Mouse (Mus musculus) c-Kit-negative CD71-positive TER-119-positive erythroid progenitor cells, embryonic 14.5 days (primary cell): Measurements from ENCODE around the gene Fdxr.

Experiments used
- DNase-seq: peaks from one replicate; pipeline ENCODE4 v3.0.0-alpha.2; 2013; ENCODE audit warnings: low read depth, low spot score

Fdxr gene

GRCm38 (mm10) chr11:115241402-115241801 is 35.4 kb downstream of the Fdxr start:
- no peak for DNase-seq

- no peak for DNase-seq
These were observed 40.3 kb downstream of the Fdxr start for GRCm38 (mm10) chr11:115236570-115236969.

DNA sequence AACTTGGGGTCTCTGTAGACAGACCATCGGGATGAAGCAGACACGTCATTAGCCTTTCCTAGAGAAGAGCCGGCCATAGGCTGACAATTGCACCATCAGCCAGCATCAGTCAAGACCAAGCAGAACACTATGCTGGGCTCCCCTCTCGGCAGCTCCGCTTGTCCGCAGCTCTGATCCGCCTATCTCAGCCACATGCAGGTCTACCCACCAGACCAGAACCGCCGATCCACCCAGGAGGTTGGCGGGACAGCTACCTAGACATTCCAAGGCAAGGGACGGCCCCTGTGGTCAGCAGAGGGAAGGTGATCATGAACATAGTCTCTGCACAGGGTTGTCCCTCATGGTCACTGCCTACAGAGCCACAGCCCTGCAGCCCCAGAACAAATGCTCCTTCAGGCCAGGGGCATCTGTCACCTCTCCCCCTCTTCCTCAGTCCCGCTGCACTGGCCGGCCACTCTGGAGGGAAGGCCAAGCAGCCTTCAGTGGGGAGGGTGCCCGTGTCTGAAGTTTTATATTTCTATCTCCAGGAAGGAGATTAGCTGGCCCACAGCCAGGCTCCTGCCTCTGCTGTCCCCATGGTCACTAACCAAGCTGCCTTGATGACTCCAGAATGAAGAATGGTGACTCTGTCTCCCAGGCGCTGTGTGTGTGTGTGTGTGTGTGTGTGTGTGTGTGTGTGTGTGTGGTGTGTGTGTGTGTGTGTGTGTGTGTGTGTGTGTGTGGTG is 42.4 kb downstream of the Fdxr start:
- DNase-seq, result no peak

DNA sequence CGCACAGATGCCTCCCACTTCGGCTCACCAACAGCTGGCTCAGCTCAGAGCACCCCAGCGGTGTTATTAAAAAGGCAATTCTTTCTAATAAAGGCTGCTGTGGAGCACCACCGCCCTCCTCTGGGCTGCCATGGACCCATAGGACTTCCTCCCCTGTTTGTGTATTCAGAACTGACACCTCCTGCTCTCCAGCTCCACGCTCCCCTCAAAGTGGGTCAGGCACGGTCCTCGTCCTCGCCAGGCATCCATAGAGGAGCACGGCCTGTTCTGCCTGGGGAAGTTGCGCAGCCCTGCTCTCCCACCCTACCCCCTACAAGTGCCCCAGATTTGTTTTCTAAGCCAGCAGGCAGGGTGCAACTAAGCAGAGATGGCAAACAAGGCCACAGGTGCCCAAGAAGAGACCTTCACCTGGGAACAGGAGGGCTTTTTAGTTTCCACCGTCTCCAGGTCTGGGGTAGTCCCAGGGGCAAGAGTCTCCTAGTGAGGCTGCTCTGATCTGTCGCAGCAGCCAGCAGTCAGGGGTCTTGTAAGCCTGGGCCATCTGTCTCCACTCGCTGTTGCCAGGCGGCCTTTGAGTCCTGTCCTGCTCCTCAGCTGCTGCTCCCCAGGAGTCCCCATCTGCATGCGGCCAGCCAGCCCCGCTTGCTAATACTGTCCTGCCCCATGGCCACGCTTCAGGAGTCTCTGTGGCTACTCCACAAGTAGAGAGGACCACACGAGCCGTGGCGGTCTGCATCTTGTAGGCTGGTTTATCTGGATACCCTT is 43.1 kb downstream of the Fdxr start:
- no peak for DNase-seq

GRCm38 (mm10) chr11:115232889-115233288 is 44.0 kb downstream of the Fdxr start:
- no peak for DNase-seq

- DNase-seq, result no peak
These were observed 44.9 kb downstream of the Fdxr start for GRCm38 (mm10) chr11:115231924-115232323.

- no peak for DNase-seq
These were observed 45.5 kb downstream of the Fdxr start for GRCm38 (mm10) chr11:115231168-115231915.

DNA sequence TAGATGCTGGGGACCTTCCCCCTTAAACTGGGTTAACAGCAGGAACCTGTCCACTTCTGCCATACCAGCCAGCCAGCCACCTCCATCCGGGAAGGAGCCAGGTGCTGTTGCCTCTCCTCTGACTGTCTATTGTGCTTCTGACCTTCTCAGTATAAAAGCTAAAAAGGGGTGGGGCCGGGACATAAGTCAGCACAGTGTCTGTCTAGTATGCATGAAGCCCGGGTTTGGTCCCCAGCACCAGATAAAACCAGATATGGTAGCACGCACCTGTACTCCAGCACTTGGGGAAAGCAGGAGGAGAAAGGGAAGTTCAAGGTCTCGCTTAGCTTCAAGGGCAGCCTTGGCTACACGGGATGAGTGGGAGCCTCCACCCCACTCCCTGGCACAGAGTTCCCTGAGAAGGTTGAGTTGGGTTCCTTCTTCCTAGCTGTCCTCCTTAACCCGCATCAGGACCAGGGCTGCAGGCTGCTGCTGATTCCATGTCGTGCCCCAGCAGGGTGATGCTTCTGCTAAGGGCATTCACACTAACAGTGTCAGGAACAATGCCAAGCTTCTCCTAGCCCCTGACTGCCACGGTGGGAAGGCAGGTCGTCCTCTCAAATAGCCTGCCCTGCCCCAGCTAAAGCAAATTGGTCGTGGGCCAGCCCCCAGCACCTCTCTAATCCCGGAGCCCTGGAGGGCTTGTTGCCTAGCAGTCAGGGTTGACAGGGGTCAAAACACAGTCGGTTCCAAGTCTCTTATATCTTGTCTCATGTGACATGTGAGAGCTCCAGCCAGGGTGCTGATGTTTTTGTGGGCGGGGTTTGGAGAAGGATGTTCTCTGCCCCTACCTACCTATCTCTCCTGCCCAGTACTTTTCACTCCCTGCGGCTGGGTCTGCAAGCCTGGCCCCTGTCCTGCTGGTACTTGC is 47.6 kb downstream of the Fdxr start:
- no peak for DNase-seq

DNA sequence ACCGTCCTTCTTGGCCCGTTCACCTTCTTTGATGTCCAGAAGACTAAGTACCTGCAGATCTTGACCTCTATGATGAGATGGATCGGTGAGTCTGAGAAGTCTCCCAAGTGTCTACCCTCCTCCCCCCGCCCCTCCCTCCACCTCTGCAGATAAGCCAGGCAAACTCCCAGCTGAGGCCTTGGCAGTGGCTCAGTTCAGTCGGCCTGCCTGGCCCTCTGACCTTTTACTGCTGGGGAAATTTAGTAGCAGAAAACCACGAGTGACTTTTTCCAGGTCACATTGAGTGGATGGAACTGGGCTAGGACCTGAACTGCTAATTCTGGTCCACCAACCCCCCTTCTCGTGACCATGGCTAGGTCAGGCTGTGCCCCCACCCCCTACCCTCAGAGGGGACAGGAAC is 48.4 kb downstream of the Fdxr start:
- DNase-seq, result no peak

DNA sequence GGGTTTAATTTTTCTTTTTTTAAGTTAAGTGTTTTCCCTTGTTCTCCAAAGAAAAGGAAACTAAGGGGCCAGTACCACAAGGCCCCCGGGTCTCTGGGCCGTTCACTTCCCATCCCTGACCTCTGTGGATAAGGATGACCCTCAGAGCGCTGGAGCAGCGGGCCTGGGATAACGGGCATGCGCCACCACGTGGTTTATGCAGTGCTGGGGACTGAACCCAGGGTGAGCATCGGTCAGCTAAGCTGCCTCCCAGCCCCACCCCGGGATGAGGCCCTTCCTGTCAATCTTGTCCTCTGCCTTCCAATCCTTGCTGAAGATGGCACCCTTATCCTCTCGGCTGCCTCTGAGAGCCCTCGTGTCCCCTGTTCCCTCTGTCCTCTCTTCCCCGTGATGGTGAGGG is 49.2 kb downstream of the Fdxr start:
- DNase-seq, result no peak

GRCm38 (mm10) chr11:115226811-115227491 is 49.9 kb downstream of the Fdxr start:
- no peak for DNase-seq

- no peak for DNase-seq
These were observed 51.5 kb downstream of the Fdxr start for GRCm38 (mm10) chr11:115225301-115225700.

DNA sequence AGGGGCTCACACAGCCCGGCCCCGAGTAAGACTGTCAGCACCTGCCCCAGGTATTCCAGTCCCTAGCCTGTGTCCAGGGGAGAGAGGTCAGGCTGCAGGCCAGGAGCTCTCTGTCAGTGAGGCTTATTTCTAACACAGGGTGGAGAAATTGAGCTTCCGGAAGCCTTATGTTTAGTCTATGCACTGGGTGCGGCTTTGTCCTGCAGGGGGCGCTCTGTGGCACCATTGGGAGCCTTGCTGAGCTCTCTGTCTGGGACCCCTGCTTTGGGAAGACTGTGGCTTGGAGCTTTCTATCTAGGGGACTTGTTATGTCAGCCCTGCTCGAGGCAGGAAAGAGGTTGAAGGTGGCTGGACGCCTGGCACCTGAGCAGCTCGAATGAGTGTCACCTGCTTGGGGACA is 52.0 kb downstream of the Fdxr start:
- DNase-seq, result no peak

DNA sequence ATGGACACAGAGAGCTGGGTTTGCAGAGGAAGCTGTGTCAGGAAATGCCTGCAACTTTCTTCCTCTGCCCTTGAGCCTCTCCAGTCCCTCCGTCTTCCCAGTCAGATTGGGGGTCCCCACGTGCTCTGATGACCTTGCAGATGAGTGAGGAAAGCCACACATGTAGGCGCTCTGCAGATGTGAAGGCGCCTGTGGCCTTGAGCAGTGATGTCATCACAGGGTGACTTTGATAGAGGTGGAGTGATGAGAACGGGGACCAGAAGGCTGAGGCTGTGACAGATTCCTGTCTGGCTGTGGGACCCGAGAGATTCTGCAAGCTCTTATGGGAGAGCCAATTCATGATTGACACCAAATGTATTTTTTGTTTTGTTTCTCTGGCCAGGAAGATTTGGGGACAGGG is 53.0 kb downstream of the Fdxr start:
- no peak for DNase-seq

DNA sequence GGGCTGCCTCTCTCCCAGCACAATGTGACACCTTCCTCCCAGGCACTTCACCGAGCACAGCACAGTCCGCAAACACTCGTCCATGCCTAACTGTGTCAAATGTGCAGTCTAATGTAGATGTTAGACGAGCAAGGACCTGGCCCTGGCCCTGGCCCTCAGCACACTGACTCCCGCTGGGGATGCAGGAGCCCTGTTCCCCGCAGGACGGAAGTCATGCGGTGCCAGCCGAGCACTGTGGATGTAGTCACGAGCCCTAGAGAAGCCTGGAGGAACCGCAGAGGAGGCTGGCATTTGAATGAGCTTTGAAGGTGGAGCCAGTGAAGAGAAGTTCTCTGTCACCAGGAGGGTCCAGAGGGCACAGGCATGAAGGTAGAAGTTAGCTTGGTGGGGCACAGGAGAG is 53.4 kb downstream of the Fdxr start:
- DNase-seq, result no peak

GRCm38 (mm10) chr11:115222570-115222969 is 54.3 kb downstream of the Fdxr start:
- DNase-seq, result no peak

DNA sequence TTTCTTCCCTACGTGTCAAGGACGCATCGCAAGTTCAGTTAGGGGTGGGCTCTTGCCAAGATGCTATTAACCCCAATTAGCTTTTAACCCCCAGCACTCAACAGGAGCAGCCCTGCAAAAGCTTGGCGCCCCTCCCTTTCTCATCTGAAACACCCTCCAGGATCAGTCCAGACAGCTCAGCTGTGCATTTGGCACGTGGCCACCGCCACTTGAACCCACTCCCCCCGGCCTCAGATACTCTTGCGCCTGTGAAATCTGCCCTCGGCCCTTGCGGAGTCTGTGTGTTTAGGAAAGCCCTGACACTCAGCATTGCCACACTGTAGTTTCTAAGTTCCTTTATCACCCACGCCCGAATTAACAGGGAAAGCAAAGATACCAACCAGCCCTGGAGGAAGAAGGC is 54.8 kb downstream of the Fdxr start:
- DNase-seq, result no peak

GRCm38 (mm10) chr11:115219685-115220084 is 57.2 kb downstream of the Fdxr start:
- DNase-seq, result no peak

GRCm38 (mm10) chr11:115219263-115219662 is 57.6 kb downstream of the Fdxr start:
- no peak for DNase-seq
